Mouse (Mus musculus) heart, embryonic 13.5 days (tissue): Measurements from ENCODE around the gene Trpm8. TPM values are rescaled to one million over a fixed set of nuclear protein-coding genes. Genes with fewer than 3 reads are reported as not detected.

Source experiments
- ATAC-seq: fragments of 200-750 bp; cut with Nextera tagmentation; 2 replicates; pipeline ENCODE4 v1.8.0; 2017; ENCODE audit warnings: moderate TSS enrichment; ENCODE audit not compliant: insufficient number of reproducible peaks, low FRiP score, low TSS enrichment; ENCODE audit errors: extremely low read depth
- H3K27ac ChIP-seq: fragments of 300-500 bp; sonication (generic); replicated peaks from 2 replicates; pipeline ENCODE4 v1.5.1; 2015; ENCODE audit warnings: moderate library complexity, mild to moderate bottlenecking, inconsistent platforms
- H3K27me3 ChIP-seq: fragments of 300-500 bp; sonication (generic); replicated peaks from 2 replicates; pipeline ENCODE4 v1.6.1; 2015; ENCODE audit warnings: mild to moderate bottlenecking, inconsistent platforms
- H3K36me3 ChIP-seq: fragments of 300-500 bp; sonication (generic); 2 replicates; pipeline ENCODE4 v1.6.1; 2015; ENCODE audit warnings: mild to moderate bottlenecking, inconsistent platforms
- H3K4me1 ChIP-seq: fragments of 300-500 bp; sonication (generic); 2 replicates; pipeline ENCODE4 v1.6.1; 2015; ENCODE audit warnings: inconsistent platforms
- H3K4me2 ChIP-seq: fragments of 300-500 bp; sonication (generic); 2 replicates; pipeline ENCODE4 v1.6.1; 2015; ENCODE audit warnings: inconsistent platforms, mild to moderate bottlenecking, moderate library complexity
- H3K4me3 ChIP-seq: fragments of 300-500 bp; sonication (generic); 2 replicates; pipeline ENCODE4 v1.5.1; 2015; ENCODE audit warnings: moderate library complexity, mild to moderate bottlenecking, inconsistent platforms
- H3K9ac ChIP-seq: fragments of 300-500 bp; sonication (generic); 2 replicates; pipeline ENCODE4 v1.6.1; 2015; ENCODE audit warnings: inconsistent platforms, mild to moderate bottlenecking, moderate library complexity
- H3K9me3 ChIP-seq: fragments of 300-500 bp; sonication (generic); 2 replicates; pipeline ENCODE4 v1.6.1; 2016; ENCODE audit warnings: inconsistent platforms
- WGBS: fragments of 180-500 bp; shearing (Covaris S2); methylation state at CpG from one replicate; pipeline ENCODE4 v1.1.7; 2015; ENCODE audit warnings: mixed read lengths; 5-methylcytosine and 5-hydroxymethylcytosine counted together
- polyA plus RNA-seq: library from polyadenylated mRNA; unstranded; fragments of >200 nt; fragmentation: Nextera tagmentation; extraction: Ambion mirVana; gene quantifications from 2 replicates; pipeline ENCODE4 v1.2.1, GENCODE M21; 2015

Trpm8 gene
- polyA plus RNA-seq, 1 experiment from 2014 or later = 0.03 TPM

DNA sequence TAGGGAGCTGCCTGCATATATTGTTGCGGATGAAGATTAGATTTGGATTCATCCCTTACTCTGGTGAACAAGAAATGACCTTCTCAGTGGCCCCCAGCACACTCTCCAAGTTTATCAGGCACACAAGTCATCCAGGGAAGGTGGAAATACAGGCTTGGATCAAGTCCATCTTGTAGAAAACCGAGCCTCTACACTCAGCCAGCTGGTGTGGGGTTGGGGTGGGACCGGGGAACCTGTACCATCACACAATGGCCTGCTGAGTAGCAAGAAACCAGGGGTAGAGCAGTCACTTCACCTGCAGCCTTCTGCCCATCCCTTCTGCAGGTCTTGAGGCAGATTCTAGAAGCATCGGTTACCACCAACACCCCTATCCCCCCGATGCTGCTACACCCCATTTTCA, 42.8 kb upstream of the Trpm8 start:
- no peak overlapping the region for H3K9ac ChIP-seq
- no peaks in the 10 kb centered on the region for H3K27me3 ChIP-seq
- ATAC-seq = no peak
- peaks cover 94% of the 10 kb centered on the region for H3K9me3 ChIP-seq
- no peaks in the 10 kb centered on the region for H3K36me3 ChIP-seq
- H3K4me2 ChIP-seq = no peak overlapping the region
- no peak overlapping the region for H3K4me3 ChIP-seq
- H3K27ac ChIP-seq = no peak overlapping the region
- H3K4me1 ChIP-seq = no peaks in the 10 kb centered on the region
- 39% methylated on average over 5 of the region's 5 CpGs for WGBS

DNA sequence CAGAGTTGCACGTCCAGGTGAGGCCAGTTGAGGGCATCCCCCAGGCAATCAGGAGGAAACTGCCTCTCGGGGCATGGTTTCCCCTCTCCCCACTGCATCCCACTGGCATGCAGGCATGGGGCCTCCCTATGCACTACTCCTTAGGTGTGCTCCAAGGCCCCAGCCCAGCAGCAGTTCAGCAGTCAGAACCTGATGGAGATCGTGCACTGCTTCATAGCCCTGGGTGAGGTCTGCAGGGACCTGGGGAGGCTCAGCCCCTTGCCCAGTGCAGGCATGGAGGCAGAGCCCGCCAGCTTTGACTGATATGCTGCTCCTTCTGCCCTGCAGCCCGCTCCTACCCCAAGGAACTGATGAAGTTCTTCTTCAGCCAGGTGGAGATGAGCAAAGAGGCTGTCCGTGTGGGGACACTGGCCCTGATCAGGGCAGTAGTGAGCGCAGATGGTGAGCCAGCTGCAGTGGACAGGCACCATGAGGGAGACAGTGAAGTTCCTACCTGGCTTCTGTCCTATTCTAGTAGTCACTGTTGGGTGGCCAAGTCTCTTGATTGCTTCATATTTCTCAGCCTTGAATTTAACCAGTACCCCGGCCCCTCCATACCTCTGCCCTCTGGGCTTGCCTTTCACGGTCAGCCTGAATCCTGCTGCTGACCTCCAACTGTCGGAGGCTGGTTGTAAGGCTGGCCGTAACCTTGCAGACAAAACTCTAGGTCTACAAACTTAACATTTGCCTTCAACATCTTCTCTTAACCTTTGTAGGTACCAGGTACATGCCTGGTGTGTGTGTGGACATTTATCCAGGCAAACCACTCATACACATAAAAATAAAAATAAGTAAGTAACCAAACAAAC, 42.2 kb upstream of the Trpm8 start:
- H3K27ac ChIP-seq = no peak overlapping the region
- no peak overlapping the region for H3K4me2 ChIP-seq
- no peak overlapping the region for H3K4me3 ChIP-seq
- 52% methylated on average over 11 of the region's 11 CpGs for whole genome bisulfite sequencing
- H3K9me3 ChIP-seq = peaks cover 94% of the 10 kb centered on the region
- H3K36me3 ChIP-seq = no peaks in the 10 kb centered on the region
- no peak overlapping the region for H3K9ac ChIP-seq
- ATAC-seq = no peak
- H3K27me3 ChIP-seq = no peaks in the 10 kb centered on the region
- no peaks in the 10 kb centered on the region for H3K4me1 ChIP-seq

DNA sequence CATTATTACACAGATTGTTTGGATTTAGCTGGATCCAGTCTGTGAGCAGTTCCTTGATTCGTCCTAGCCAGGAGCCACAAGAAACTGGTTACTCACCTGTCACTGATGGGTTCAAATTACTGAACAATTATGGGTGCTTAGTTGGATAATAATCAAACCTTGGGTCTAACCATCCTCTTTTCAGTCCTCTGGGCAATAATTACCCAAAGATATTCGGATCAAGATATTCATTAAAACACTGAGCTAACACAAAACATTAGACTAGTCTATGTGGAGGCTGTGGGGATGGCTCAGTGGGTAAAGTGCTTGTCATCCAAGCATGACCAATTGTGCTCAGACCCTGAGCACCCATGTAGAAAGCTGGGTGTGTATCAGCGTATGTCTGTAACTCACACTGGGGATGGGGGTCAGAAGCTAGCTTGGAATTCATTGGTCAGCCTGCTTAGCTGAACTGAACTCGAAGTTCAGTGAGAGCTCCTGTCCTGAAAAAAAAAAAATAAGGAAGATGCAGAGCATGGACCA, 41.5 kb upstream of the Trpm8 start:
- Histone ChIP-seq H3K9ac (no peak overlapping the region), H3K9me3 (peaks cover 94% of the 10 kb centered on the region), H3K4me3 (no peak overlapping the region), H3K27ac (no peak overlapping the region), H3K36me3 (no peaks in the 10 kb centered on the region), H3K4me1 (no peaks in the 10 kb centered on the region), H3K4me2 (no peak overlapping the region), H3K27me3 (no peaks in the 10 kb centered on the region)
- WGBS = 50% methylated on average over 4 of the region's 4 CpGs
- ATAC-seq = no peak

DNA sequence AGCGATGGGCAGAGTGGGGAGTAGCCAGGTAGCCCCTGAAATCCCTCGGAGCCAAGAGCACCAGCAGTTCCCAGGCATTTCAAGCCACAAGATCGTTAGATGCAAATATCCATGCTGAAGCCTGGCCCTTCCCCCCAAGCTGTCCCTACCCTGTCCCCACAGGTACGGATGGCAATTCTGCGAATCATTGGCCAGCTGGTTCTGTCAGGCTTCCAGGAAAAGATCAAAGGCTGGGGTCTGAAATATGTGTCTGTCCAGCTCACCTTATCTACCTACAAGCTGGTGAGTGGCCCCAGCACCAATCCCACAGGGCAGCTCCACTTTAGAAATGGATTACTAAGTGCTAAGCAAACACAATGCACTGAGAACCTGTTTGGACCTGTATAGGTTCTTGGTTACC, 40.1 kb upstream of the Trpm8 start:
- H3K9ac ChIP-seq = no peak overlapping the region
- H3K9me3 ChIP-seq = peaks cover 94% of the 10 kb centered on the region
- no peak for ATAC-seq

DNA sequence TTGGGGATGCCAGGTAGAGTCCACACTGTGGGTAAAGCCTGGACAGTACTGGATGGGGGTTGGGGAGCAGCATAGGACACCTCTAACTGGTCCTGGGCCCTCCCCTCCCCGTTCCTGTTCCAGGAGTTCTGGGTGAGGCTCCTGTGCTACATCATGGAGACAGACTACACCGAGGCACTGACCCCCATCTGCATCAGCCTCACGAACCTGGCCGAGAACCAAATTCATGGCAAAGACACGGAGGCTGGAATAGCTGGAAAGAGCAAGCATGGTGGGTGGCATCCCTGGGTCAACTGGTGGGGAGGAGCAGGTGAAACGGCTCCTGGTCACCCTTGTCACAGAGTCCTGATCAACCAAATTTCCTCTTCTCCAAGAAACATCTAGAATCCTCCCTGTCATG, 38.7 kb upstream of the Trpm8 start:
- Histone ChIP-seq H3K9me3 (peaks cover 94% of the 10 kb centered on the region), H3K27ac (no peak overlapping the region), H3K4me3 (no peak overlapping the region), H3K27me3 (no peaks in the 10 kb centered on the region), H3K9ac (no peak overlapping the region), H3K36me3 (no peaks in the 10 kb centered on the region), H3K4me1 (no peaks in the 10 kb centered on the region), H3K4me2 (no peak overlapping the region)
- WGBS = 68% methylated on average over 6 of the region's 6 CpGs
- ATAC-seq = 0 out of 2 replicates have a peak, but pooled peaks have one; percentile 1

More for the DNA sequence above, 40.1 kb upstream of the Trpm8 start:
- Histone ChIP-seq H3K27ac (no peak overlapping the region), H3K4me2 (no peak overlapping the region), H3K4me1 (no peaks in the 10 kb centered on the region), H3K4me3 (no peak overlapping the region), H3K36me3 (no peaks in the 10 kb centered on the region), H3K27me3 (no peaks in the 10 kb centered on the region)
- 62% methylated on average over 5 of the region's 5 CpGs for WGBS

DNA sequence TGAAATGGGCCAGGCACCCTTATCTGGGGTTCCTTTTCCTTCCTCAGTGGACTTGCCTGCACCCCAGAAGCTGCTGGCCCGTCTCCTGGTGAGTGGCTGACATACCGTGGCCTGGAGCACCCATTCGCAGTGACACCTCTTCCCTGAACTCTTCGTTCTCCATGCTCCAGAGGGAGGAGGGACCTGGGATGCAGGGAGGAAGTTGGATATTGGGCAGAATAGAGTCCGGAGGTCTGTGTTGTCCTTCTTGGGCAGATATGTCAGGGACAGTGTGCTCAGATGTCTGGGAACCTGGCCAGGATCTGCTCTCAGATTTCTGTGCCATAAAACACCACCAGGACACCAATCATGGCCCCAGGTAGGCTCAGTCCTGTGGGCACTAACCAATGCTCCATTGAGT, 37.4 kb upstream of the Trpm8 start:
- Histone ChIP-seq H3K9ac (no peak overlapping the region), H3K4me2 (no peak overlapping the region), H3K9me3 (peaks cover 95% of the 10 kb centered on the region), H3K4me1 (no peaks in the 10 kb centered on the region), H3K4me3 (no peak overlapping the region), H3K27ac (no peak overlapping the region), H3K27me3 (no peaks in the 10 kb centered on the region), H3K36me3 (no peaks in the 10 kb centered on the region)
- WGBS = 63% methylated on average over 5 of the region's 5 CpGs
- no peak for ATAC-seq

- 53% methylated on average over 4 of the region's 4 CpGs for WGBS
- H3K9ac ChIP-seq = no peak overlapping the region
- no peaks in the 10 kb centered on the region for H3K4me1 ChIP-seq
- H3K9me3 ChIP-seq = peaks cover 95% of the 10 kb centered on the region
- no peak for ATAC-seq
- no peak overlapping the region for H3K4me2 ChIP-seq
- H3K27ac ChIP-seq = no peak overlapping the region
- no peaks in the 10 kb centered on the region for H3K27me3 ChIP-seq
- no peaks in the 10 kb centered on the region for H3K36me3 ChIP-seq
- H3K4me3 ChIP-seq = no peak overlapping the region
These were observed 36.9 kb upstream of the Trpm8 start for GRCm38 (mm10) chr1:88240579-88240978.

DNA sequence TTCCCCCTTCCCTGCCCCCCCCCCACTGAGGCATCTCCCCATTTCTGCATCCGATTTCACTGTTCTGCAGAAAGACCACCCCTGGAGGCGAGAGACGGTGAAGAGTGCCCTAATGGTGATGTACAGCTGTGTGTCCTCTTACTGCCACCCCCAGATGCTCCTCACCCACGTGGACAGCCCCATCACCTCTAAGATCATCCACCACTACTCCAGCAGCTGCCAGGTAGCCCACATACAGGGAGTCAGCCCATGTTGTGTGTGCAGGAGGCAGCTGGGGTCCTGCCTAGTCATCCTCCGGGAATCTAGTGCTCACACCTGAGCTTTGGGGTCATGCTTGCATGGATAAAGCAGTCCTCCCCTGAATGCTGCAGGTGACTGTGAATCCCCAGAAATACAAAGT, 33.6 kb upstream of the Trpm8 start:
- Histone ChIP-seq H3K36me3 (no peaks in the 10 kb centered on the region), H3K27ac (no peak overlapping the region), H3K9me3 (peaks cover 97% of the 10 kb centered on the region), H3K4me2 (no peak overlapping the region), H3K4me1 (no peaks in the 10 kb centered on the region), H3K9ac (no peak overlapping the region), H3K27me3 (no peaks in the 10 kb centered on the region), H3K4me3 (no peak overlapping the region)
- WGBS = 58% methylated on average over 5 of the region's 5 CpGs
- ATAC-seq = no peak

GRCm38 (mm10) chr1:88245881-88246280, 31.6 kb upstream of the Trpm8 start:
- WGBS = 69% methylated on average over 6 of the region's 6 CpGs
- no peaks in the 10 kb centered on the region for H3K36me3 ChIP-seq
- H3K9me3 ChIP-seq = peaks cover 97% of the 10 kb centered on the region

DNA sequence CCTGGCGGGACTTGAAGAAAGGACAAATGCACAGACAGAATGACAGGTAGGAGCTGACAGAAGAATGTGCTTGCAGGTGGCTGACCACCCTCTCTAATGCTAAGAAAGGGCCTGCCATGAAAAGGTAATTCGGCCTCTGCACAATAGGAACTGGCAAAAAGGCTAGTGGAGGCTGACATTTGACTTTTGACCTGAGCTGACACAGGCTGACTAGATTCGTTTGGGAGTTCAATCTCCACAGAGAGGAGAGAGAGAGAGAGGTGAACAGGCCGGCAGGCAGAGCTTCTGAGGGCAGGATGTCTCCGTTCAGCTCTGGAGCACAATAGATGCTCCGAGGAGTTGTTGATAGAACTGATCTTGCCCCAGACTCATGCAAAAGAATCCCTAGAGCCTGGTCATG, 31.1 kb upstream of the Trpm8 start:
- WGBS = 41% methylated on average over 6 of the region's 6 CpGs
- Histone ChIP-seq H3K27ac (no peak overlapping the region), H3K4me1 (no peaks in the 10 kb centered on the region), H3K4me2 (no peak overlapping the region), H3K36me3 (no peaks in the 10 kb centered on the region), H3K9me3 (peaks cover 97% of the 10 kb centered on the region), H3K4me3 (no peak overlapping the region), H3K27me3 (no peaks in the 10 kb centered on the region), H3K9ac (no peak overlapping the region)
- no peak for ATAC-seq

More at GRCm38 (mm10) chr1:88245881-88246280, 31.6 kb upstream of the Trpm8 start:
- no peak for ATAC-seq
- no peak overlapping the region for H3K9ac ChIP-seq
- H3K27me3 ChIP-seq = no peaks in the 10 kb centered on the region
- no peak overlapping the region for H3K4me2 ChIP-seq
- no peaks in the 10 kb centered on the region for H3K4me1 ChIP-seq
- H3K27ac ChIP-seq = no peak overlapping the region
- no peak overlapping the region for H3K4me3 ChIP-seq

DNA sequence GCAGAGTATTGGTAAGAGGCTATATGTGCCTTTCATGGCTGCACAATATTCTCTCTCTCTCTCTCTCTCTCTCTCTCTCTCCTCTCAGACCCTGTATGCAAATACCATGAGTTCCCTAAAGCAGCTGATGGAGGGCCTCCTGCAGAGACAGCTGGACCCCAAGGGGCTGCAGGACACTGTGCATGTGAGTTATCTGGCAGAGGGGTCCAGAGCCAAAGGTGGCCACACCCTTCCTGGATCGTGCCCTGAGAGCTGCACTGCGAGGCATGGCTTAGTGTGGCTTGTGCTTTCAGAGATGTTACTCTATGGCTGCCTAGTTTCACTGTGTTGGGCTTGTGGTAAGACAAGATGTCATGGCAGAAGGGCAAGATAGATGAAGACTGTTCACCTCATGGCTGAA, 29.8 kb upstream of the Trpm8 start:
- no peaks in the 10 kb centered on the region for H3K36me3 ChIP-seq
- H3K9ac ChIP-seq = no peak overlapping the region
- H3K9me3 ChIP-seq = peaks cover 94% of the 10 kb centered on the region
- H3K4me3 ChIP-seq = no peak overlapping the region
- no peak overlapping the region for H3K27ac ChIP-seq
- no peaks in the 10 kb centered on the region for H3K4me1 ChIP-seq
- no peak overlapping the region for H3K4me2 ChIP-seq
- no peaks in the 10 kb centered on the region for H3K27me3 ChIP-seq
- 45% methylated on average over 2 of the region's 2 CpGs for WGBS
- ATAC-seq = no peak

- no peak overlapping the region for H3K9ac ChIP-seq
- no peak for ATAC-seq
- H3K36me3 ChIP-seq = no peaks in the 10 kb centered on the region
- WGBS = 56% methylated on average over 4 of the region's 4 CpGs
- H3K27me3 ChIP-seq = no peaks in the 10 kb centered on the region
- H3K27ac ChIP-seq = no peak overlapping the region
- H3K4me1 ChIP-seq = no peaks in the 10 kb centered on the region
- H3K4me2 ChIP-seq = no peak overlapping the region
- no peak overlapping the region for H3K4me3 ChIP-seq
- H3K9me3 ChIP-seq = peaks cover 95% of the 10 kb centered on the region
These were observed 28.8 kb upstream of the Trpm8 start for GRCm38 (mm10) chr1:88248658-88249057.
